Mouse (Mus musculus): ENCODE measurements around the gene Nsa2.
"Not testable (repeated sequence)": the region's sequence is repeated elsewhere in the genome, so short reads cannot be mapped to it uniquely, and the experiment has no call there.

- TF ChIP-seq ZC3H11A (IDR thresholded peaks at IDR 0.05; ENCODE audit: low read depth, low read length); CTCF (IDR thresholded peaks at IDR 0.05 in 2 of 3, conservative IDR thresholded peaks at IDR 0.05 in 1 of 3; ENCODE audit: control insufficient read depth in 1 of 3, insufficient read depth in 1 of 3, low read depth in 2 of 3, low read length in 3 of 3, poor library complexity in 1 of 3, severe bottlenecking in 1 of 3); MAFK (IDR thresholded peaks at IDR 0.05; ENCODE audit: borderline replicate concordance, low read depth, low read length); USF1 (IDR thresholded peaks at IDR 0.05; ENCODE audit: low read depth, low read length); MAX (IDR thresholded peaks at IDR 0.05; ENCODE audit: low read length); ELF1 (IDR thresholded peaks at IDR 0.05; ENCODE audit: low read depth, low read length); E2F4 (IDR thresholded peaks at IDR 0.05; ENCODE audit: borderline replicate concordance, low read depth, low read length); MYC (IDR thresholded peaks at IDR 0.05; ENCODE audit: low read depth, low read length); POLR2A (IDR thresholded peaks at IDR 0.05; ENCODE audit: control insufficient read depth in 1 of 2, insufficient read depth in 1 of 2, low read depth in 1 of 2, low read length in 2 of 2, poor library complexity in 1 of 2); ZKSCAN1 (IDR thresholded peaks at IDR 0.05; ENCODE audit: low read depth, low read length); EP300 (IDR thresholded peaks at IDR 0.05; ENCODE audit: low read depth in 1 of 2, low read length in 2 of 2); MEF2A (IDR thresholded peaks at IDR 0.05; ENCODE audit: extremely low read depth, insufficient replicate concordance, low read depth, low read length, poor library complexity, severe bottlenecking); POLR2AphosphoS2 (IDR thresholded peaks at IDR 0.05; ENCODE audit: low read length): not testable (repeated sequence)
- peak; percentile 87 for TF ChIP-seq TBP (IDR thresholded peaks at IDR 0.05; ENCODE audit: low read depth, low read length)
Observed at GRCm38 (mm10) chr13:97138404-97138931, 731 bp upstream of the Nsa2 start.

Measured in MEL (cell line).